Mouse (Mus musculus) C2C12 (cell line): ENCODE data around the gene Pik3r3.

Experiments used
- CEBPB ChIP-seq: IDR thresholded peaks from one replicate; pipeline ENCODE4 v1.6.1; 2011; ENCODE audit warnings: low read depth, mild to moderate bottlenecking, control low read depth, moderate library complexity
- CTCF ChIP-seq: IDR thresholded peaks from one replicate; pipeline ENCODE4 v1.5.1; 2011; ENCODE audit not compliant: control insufficient read depth, insufficient read depth, insufficient read length
- USF1 ChIP-seq: IDR thresholded peaks from one replicate; pipeline ENCODE4 v1.6.1; 2011; ENCODE audit warnings: low read depth, mild to moderate bottlenecking, control low read depth, moderate library complexity

- TF ChIP-seq USF1 (no peak), CTCF (no peak), CEBPB (no peak)
Measured at GRCm38 (mm10) chr4:116293296-116293695, 71.9 kb downstream of the Pik3r3 start.
